Mouse (Mus musculus) forebrain, embryonic 10.5 days (tissue): ENCODE measurements at regions not wholly inside any gene's neighbourhood (a gene's known extent, or its start where the extent isn't known, plus 50 kb on each side); places are given as distances from the start of the nearest gene placed in this dataset.

ENCODE experiments used
- DNase-seq: peaks from one replicate; pipeline ENCODE4 v3.0.0-alpha.2; 2017; ENCODE audit warnings: low spot score; ENCODE audit errors: extremely low spot score
- H3K27ac ChIP-seq: fragments of 300-500 bp; sonication (generic); 2 replicates; pipeline ENCODE4 v1.5.1; 2016; ENCODE audit warnings: mild to moderate bottlenecking
- H3K27me3 ChIP-seq: fragments of 300-500 bp; sonication (generic); 2 replicates; pipeline ENCODE4 v1.6.1; 2016; ENCODE audit warnings: mild to moderate bottlenecking; ENCODE audit not compliant: poor library complexity, severe bottlenecking
- H3K36me3 ChIP-seq: fragments of 300-500 bp; sonication (generic); replicated peaks from 2 replicates; pipeline ENCODE4 v1.6.1; 2016; ENCODE audit warnings: mild to moderate bottlenecking, moderate library complexity
- H3K4me1 ChIP-seq: fragments of 300-500 bp; sonication (generic); 2 replicates; pipeline ENCODE4 v1.6.1; 2016
- H3K4me3 ChIP-seq: fragments of 300-500 bp; sonication (generic); 2 replicates; pipeline ENCODE4 v1.5.1; 2016; ENCODE audit warnings: mild to moderate bottlenecking, moderate library complexity
- H3K9me3 ChIP-seq: fragments of 300-500 bp; sonication (generic); 2 replicates; pipeline ENCODE4 v1.6.1; 2016; ENCODE audit warnings: mild to moderate bottlenecking, moderate library complexity
- WGBS: fragments of 180-500 bp; shearing (Covaris S2); methylation state at CpG from one replicate; pipeline ENCODE4 v1.1.7; 2016; 5-methylcytosine and 5-hydroxymethylcytosine counted together

DNA sequence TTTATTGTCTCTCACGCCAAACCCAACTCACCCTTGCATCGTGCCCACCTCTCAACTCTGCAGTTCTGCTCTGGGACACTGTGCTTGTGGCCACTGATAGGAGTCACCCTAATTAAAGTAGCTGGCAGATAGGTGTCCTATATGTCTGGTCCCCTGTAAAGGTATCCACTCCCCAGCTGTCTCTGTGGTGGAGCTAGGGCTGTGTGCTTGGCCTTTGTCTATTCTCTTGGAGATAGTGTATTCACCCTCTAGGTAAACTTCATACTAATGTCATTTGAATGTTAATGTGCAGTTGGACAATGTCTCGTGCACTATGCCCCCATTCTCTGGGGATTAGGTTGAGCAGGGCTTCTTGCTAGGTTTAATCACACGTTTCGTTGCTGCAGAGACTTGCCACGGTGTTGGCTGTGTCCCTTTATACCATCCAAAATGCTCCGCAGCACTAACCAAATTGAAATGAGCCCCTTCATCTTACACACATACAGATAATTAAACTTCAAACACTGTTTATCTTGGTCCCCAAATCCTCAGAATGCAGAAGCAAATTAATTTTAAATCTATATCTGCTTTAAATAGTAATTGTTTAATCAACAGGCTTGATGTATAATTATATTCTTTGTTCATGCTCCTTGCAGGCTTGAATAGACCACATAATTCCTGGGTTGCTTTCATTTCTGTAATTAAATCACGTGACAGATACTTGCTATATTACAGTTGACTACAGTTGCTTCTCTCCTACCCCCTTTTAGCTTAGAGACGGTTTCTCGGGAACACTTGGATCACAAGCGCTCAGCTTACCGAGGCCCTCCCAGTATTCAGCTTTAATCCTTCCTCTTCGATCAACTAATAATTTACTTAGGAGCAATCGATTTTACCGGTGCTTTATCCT lies 453.0 kb upstream of the Slc30a5 start:
- Histone ChIP-seq H3K4me1 (peaks cover 19% of the 10 kb centered on the region), H3K36me3 (no peaks in the 10 kb centered on the region), H3K27me3 (no peaks in the 10 kb centered on the region), H3K4me3 (no peak overlapping the region), H3K9me3 (no peaks in the 10 kb centered on the region), H3K27ac (no peak overlapping the region)
- no peak for DNase-seq
- 74% methylated on average over 15 of the region's 15 CpGs for WGBS

DNA sequence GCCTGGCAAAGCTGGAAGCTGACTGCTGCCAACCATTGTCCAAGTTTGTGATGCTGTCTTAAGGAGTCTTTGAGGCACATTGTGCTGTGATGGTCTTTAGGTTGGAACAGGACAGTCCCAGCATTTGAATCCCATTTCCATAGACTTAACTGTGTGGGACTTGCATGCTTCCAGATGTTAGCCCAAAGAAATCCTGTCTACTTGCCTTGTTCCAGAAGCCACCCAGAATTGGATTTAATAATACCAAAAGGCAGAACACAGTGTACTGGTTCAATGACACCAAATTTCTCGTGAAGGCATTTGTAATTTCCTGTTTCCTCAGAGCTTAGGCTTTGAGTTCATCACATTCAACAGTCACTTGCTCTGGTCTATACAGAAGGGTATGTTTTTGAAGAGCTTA lies 444.9 kb upstream of the Slc30a5 start:
- no peak overlapping the region for H3K27ac ChIP-seq
- H3K4me3 ChIP-seq: no peak overlapping the region
- H3K4me1 ChIP-seq: no peaks in the 10 kb centered on the region; the same call in 1 of the 2 replicates
- no peak for DNase-seq
- no peaks in the 10 kb centered on the region for H3K36me3 ChIP-seq
- H3K9me3 ChIP-seq: no peaks in the 10 kb centered on the region
- H3K27me3 ChIP-seq: no peaks in the 10 kb centered on the region
- 76% methylated on average over 1 of the region's 1 CpGs for WGBS

DNA sequence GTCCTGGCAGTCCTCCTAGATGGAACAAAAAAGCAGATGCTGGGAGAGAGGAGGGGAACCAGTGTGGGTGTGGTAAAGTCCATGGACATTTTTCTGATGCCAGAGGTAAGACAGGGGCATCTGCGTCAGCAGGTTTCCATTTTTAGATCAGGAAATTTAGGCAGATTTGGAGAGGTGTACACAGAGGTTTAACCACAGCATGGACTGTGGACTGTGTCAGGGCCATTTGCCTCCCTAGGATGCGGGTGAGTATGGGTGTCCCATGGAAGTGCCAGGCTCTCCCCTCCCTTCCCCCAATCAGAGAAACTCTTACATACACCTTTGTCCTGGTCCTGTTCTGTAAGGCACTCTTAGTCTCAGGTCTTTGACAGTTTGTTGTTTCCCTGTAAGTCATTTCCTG lies 443.5 kb upstream of the Slc30a5 start:
- DNase-seq: no peak
- 94% methylated on average over 2 of the region's 2 CpGs for WGBS
- no peak overlapping the region for H3K27ac ChIP-seq
- no peaks in the 10 kb centered on the region for H3K27me3 ChIP-seq
- no peak overlapping the region for H3K4me3 ChIP-seq
- H3K4me1 ChIP-seq: no peaks in the 10 kb centered on the region; the same call in 1 of the 2 replicates
- H3K36me3 ChIP-seq: no peaks in the 10 kb centered on the region
- H3K9me3 ChIP-seq: no peaks in the 10 kb centered on the region

DNA sequence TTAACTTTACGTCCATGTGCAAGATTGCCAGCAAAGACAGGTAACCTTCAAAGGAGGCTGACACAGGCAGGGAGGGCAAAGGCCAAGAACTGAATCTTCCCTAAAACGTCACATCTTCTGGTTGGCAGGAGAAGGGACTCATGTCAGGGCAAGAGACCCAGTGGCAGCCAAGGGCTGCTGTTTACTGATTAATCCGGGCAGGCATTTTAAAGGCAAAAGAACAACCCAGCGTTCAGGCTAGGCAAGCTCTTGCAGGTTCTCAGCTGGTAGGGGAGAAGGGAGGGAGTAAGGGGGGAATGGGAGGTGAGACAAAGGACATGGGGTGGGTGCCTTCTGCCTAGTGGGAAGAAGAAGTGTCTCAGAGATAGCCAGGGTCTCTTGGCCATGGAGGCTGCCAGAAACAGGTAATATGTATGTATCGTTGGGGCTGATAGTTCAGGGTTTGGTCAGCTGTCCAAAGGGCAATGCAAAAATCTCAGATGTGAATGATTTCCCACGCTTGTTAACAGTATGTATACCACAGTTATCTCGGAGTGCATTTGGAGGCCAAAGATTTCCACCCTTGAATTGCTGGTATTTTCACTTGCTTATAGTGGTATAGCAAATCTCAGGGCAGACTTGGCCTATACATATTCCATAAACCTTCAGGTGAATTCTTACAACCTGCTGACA lies 441.4 kb upstream of the Slc30a5 start:
- WGBS: 71% methylated on average over 7 of the region's 7 CpGs
- DNase-seq: no peak

DNA sequence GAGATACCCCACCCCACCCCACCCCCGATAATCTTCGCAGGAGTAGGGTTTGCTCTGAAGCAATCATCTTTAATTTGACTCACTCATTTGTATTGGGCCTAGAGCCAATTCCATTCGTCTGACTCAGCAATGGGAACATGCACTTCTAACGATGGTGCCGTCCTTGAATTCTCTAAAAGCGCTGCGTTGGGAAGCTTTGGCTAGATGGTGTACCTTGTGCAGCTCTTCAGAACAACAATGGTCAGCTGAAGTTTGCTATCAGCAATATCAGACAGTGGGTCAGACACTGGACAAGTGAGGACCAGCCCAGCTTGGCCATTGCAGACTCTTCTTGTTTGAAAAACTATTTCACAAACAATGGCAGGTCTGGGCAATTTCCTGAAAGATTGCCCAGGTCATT lies 440.1 kb upstream of the Slc30a5 start:
- H3K4me3 ChIP-seq: no peak overlapping the region
- H3K27ac ChIP-seq: no peak overlapping the region
- no peaks in the 10 kb centered on the region for H3K9me3 ChIP-seq
- H3K27me3 ChIP-seq: no peaks in the 10 kb centered on the region
- no peak for DNase-seq
- WGBS: 93% methylated on average over 7 of the region's 7 CpGs
- no peaks in the 10 kb centered on the region for H3K36me3 ChIP-seq
- H3K4me1 ChIP-seq: no peaks in the 10 kb centered on the region; the same call in 1 of the 2 replicates

More for the DNA sequence above, 441.4 kb upstream of the Slc30a5 start:
- Histone ChIP-seq H3K36me3 (no peaks in the 10 kb centered on the region), H3K27me3 (no peaks in the 10 kb centered on the region), H3K4me3 (no peak overlapping the region), H3K9me3 (no peaks in the 10 kb centered on the region), H3K27ac (no peak overlapping the region), H3K4me1 (no peaks in the 10 kb centered on the region; the same call in 1 of the 2 replicates)

DNA sequence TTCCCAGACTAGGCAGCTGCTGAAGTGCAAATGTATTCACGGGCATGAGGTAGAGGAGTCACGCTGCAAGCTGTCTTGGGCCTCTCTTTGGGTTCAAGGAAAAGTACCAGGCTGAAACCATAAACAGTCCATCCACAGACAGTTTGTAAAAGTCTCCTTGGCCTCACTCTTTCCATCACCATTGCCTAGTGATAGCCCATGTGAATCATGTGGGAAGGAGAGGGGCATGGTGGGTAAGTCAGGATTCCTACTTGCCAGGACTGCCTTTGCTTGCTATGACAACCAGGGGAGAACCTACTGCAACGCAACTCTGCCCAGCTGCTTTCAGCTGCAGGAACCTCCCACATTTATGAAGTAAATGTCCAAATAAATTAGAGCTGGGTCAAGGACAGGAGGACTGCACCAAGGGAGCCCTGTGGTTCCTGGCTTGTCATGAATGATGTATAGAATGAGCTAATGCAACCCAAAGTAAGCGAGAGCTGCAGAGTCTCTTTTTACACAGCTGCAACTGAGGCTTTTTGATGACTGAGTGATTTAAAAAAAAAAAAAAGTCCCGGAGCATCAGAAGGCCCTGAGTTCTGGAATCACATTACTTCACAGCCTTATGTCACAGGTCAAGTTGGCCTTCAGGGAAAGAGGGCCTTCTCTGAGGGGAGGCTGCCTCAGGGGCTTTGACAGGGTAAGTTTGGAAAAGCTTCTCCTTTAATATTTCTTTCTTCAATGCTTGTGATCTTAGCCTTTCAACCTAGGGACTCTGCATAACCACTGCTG lies 420.7 kb upstream of the Slc30a5 start:
- Histone ChIP-seq H3K27ac (no peak overlapping the region), H3K36me3 (no peaks in the 10 kb centered on the region), H3K4me3 (no peak overlapping the region), H3K9me3 (no peaks in the 10 kb centered on the region), H3K27me3 (no peaks in the 10 kb centered on the region), H3K4me1 (no peaks in the 10 kb centered on the region)
- 80% methylated on average over 5 of the region's 5 CpGs for WGBS
- DNase-seq: no peak

DNA sequence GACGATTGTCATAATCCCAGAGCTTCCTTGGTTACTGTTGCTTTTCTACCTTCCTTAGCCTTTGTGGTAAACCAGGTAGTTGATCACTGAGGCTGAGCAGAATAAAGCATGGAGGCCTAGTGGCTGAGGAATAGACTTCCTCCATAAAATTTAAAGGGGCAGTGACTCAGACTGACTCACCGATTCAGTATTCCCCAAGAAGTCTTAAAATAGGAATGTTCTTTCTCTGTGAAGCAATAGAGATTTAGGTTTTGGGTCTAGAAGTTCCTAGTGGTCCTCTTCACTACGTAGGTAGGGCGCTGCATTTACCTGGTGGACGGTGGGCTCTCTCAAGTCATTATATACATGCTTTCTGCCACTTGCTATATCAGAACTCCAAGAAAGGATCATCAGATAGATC lies 416.1 kb upstream of the Slc30a5 start:
- no peaks in the 10 kb centered on the region for H3K9me3 ChIP-seq
- WGBS: 94% methylated on average over 5 of the region's 5 CpGs
- no peaks in the 10 kb centered on the region for H3K36me3 ChIP-seq
- no peak for DNase-seq
- H3K27me3 ChIP-seq: no peaks in the 10 kb centered on the region
- no peak overlapping the region for H3K4me3 ChIP-seq
- no peaks in the 10 kb centered on the region for H3K4me1 ChIP-seq
- H3K27ac ChIP-seq: no peak overlapping the region

DNA sequence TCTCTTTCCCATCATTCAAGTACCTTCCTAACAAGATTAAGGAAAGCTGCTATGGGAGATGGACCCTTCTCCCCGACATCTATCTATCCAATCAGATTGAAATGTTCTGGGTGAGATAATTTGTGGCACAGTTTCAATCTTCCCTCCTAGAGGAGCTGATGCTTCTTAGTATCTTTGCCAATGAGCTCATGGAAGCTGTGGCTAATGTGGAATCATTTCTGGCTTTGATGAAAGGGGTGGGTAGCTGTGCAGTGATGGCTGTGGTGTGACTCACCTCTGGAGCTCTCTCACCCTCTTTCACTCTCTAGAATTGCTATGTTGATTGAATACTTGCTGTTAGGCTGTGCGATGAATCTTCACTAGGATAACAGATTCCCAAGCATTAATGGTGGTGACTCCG lies 411.1 kb upstream of the Slc30a5 start:
- Histone ChIP-seq H3K36me3 (no peaks in the 10 kb centered on the region), H3K9me3 (no peaks in the 10 kb centered on the region), H3K4me3 (no peak overlapping the region), H3K4me1 (no peaks in the 10 kb centered on the region), H3K27me3 (no peaks in the 10 kb centered on the region), H3K27ac (no peak overlapping the region)
- 86% methylated on average over 3 of the region's 3 CpGs for WGBS
- DNase-seq: no peak

DNA sequence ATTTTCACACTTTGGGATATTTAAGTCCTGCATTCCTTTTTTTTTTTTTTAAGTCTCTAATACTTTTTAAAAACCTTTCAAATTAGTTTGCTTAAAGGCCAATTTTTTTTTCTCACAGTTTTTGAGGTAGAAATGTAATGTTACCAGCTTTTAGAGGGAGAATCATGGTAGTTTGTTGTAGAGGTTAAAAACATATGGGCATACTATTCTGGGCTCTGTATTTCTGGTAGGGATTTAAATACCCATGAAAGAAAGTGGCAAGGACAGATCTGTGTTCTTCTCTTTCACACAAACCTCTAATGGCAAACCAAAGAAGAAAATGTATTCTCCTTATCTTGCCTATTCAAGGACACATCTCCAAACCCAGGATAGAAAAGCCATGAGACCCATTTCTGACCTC lies 405.6 kb upstream of the Slc30a5 start:
- DNase-seq: no peak
- Histone ChIP-seq H3K27me3 (no peaks in the 10 kb centered on the region), H3K36me3 (no peaks in the 10 kb centered on the region), H3K4me1 (peaks cover 16% of the 10 kb centered on the region), H3K4me3 (no peak overlapping the region), H3K9me3 (no peaks in the 10 kb centered on the region), H3K27ac (no peak overlapping the region)

DNA sequence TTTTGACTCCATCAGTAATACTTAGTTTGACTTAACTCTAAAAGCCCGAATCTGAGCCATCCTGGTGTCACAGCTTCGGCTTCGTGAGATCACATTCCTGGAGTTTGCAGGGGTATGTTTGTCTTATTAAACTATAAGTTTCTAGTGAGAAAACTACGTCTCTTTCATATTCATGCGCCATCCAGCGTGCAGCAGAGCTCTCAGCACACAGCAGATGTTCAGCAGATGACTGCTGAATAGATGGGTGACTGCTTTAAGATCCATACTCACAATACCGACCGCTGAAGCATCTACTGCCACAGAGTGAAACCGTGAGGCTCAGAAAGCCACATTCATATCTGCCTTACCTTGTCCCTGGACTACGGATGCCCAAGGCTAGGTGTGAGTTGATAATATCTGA lies 403.8 kb upstream of the Slc30a5 start:
- H3K4me1 ChIP-seq: peaks cover 34% of the 10 kb centered on the region
- H3K27me3 ChIP-seq: no peaks in the 10 kb centered on the region
- no peaks in the 10 kb centered on the region for H3K36me3 ChIP-seq
- no peak for DNase-seq
- H3K4me3 ChIP-seq: no peak overlapping the region
- 89% methylated on average over 10 of the region's 10 CpGs for WGBS
- H3K27ac ChIP-seq: no peak overlapping the region
- no peaks in the 10 kb centered on the region for H3K9me3 ChIP-seq

DNA sequence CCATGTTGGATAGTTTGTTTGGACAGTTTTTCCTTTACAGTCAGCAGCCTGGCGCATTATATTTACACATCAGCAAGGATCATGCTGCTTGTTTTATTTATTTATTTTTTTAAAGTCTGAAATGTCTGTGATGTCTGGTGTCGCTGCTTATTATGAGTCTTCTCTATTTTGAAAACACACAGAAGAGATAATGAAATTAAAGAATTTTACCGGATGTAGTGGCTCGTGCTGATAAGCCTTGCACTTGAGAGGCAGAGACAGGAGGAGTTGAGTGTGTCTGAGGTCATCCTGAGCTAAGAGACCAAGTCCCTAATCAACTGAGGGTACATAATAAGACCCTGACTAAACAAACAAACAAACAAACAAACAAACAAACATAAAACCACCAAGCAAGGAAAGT lies 402.6 kb upstream of the Slc30a5 start:
- no peaks in the 10 kb centered on the region for H3K36me3 ChIP-seq
- peaks cover 34% of the 10 kb centered on the region for H3K4me1 ChIP-seq
- H3K9me3 ChIP-seq: no peaks in the 10 kb centered on the region
- no peaks in the 10 kb centered on the region for H3K27me3 ChIP-seq
- H3K4me3 ChIP-seq: no peak overlapping the region
- no peak for DNase-seq
- WGBS: 89% methylated on average over 4 of the region's 4 CpGs
- H3K27ac ChIP-seq: no peak overlapping the region

DNA sequence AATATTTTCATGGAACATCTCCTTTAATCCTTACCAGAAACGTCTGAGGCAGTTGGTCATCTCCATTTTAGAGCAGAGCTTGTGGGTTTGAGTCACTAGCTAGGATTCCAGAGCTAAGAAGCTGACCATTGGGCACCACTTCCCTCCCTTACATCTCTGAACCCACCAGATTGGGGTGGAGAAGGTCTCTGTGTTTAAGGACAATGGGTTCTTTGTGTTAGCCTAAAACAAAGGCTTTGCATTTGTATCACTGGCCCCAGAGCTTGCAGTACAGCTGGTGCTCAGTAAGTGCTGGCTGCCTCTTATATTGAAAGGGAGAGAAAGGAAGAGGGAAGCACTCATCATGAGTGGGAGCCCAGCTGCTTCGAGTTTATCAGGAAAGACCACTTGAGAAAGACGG lies 401.9 kb upstream of the Slc30a5 start:
- no peak overlapping the region for H3K27ac ChIP-seq
- no peaks in the 10 kb centered on the region for H3K27me3 ChIP-seq
- WGBS: 25% methylated on average over 3 of the region's 3 CpGs
- no peak overlapping the region for H3K4me3 ChIP-seq
- peaks cover 34% of the 10 kb centered on the region for H3K4me1 ChIP-seq
- H3K36me3 ChIP-seq: no peaks in the 10 kb centered on the region
- DNase-seq: no peak
- no peaks in the 10 kb centered on the region for H3K9me3 ChIP-seq

DNA sequence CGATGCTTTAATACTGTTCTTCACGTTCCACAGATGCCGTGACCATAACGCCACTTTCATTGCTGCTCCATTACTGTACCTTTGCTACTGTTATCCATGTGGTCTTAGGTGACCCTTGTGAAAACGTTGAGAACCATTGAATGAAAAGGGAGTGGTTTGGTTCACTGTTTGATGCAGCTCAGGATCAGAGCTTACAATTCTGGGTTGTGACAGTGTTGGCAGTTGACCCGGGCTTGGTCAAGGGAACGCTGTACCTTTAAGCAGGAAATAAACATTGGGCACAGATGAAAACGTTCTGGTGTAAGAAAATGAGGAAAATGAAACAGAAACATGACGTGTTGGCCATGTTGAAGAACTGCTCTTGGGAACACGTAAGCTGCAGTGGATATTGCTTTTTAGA lies 401.3 kb upstream of the Slc30a5 start:
- Histone ChIP-seq H3K27me3 (no peaks in the 10 kb centered on the region), H3K4me1 (peaks cover 34% of the 10 kb centered on the region), H3K27ac (peak overlapping the region; percentile 71; the same call in 1 of the 2 replicates), H3K36me3 (no peaks in the 10 kb centered on the region), H3K9me3 (no peaks in the 10 kb centered on the region), H3K4me3 (no peak overlapping the region)
- 71% methylated on average over 10 of the region's 10 CpGs for WGBS
- DNase-seq: no peak
